Mouse (Mus musculus) yolk sac, embryonic 10.5 days (tissue): ENCODE measurements around the gene Btg1.

Experiments
- DNase-seq: peaks from one replicate; pipeline ENCODE4 v3.0.0-alpha.2; 2017; ENCODE audit warnings: low spot score

Gene Btg1

DNA sequence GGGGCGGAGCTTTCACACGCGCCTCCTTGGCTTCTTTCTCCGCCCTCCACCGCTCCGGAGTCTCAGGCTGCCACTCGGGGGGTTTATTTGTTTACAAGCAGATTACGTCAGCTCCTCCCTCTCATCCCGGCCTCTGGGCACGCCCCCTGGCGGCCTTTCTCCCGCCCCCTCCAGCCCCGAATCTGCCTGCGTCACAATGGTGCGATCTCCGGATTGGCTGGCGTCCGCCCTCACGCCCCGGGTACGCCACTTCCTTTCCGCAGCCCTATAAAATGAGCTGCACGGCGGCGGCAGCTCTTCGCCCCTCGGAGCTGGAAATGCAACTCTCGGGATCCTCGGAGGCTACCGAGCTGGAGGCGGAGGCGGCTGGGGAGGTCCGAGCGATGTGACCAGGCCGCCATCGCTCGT is at the start of gene Btg1:
Btg1 (plus strand) TSS at position 298 of the 408 bp plus-strand sequence.
- DNase-seq = peak; percentile 100

DNA sequence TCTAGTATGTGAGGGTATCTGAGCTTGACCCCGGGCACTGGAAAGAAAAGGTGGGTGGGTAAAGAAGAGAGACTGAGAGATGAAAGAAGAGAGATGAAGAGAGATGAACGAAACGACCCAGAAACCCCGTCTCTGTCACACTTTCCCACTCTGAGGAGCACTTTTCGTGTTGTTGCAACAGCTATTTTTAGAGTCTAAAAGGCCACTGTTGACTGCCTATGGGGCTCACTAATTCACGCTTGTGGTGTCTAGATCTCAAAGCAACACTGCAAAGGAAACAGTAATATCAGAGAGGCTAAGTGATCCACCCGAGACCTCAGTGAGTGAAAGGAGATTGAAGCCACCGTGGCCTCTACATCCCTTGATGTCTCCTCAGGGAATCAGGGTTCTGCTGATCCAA is 47.3 kb upstream of the Btg1 start:
- no peak for DNase-seq

DNA sequence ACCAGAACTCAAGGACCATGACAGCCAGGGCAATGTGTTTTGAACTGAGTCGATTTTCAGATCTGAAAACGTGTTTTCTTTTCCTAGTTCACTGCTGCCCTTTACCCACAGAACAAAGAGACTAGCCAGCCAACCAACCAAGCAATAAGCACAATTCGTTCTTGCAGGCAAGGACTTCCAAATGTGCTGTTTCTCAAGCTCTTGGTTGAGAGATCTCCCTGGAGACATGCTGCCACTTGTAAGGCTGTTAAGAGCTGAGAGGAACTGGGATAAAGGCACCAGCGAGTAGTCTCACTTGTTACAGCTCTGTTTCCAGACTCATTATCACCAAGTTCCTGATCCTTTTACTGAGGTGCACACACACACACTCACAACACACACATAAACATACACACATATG is 45.6 kb upstream of the Btg1 start:
- DNase-seq = no peak

DNA sequence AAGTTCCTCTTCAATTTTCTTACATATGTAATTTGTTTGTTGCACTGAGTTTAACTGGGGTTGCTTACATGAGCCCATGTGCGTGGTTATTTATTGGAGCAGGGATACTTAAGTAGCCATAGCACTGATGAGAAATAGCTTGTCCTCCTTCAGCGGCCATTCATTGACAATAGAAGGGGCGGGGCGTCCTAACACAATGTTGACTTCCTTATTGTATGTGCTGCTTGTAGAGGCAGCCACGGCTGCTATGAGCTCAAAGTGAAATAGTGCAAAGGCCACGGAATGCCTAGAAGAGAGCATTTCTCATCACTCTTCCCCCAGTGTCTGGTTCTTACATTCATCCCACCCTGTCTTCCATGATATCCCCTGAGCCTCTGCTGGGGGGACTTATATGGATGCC is 42.0 kb upstream of the Btg1 start:
- DNase-seq = no peak

DNA sequence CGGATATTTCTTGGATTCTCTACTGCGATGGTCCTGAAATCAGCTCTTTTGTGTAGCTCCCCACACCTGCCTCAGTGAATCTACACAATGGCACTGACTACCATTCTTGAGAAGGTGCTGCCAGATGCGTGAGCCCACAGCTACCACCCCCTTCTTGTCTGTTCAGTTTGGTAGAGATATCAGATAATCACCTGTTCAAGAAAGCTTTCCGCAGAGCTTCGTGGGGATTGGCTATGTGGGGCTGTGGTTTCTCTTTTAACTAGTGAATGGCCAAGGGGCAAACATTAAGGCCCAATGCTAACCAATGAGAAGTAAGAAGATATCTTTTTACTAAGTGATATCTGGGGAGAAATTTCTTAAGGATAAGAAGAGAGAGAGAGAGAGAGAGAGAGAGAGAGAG is 41.5 kb upstream of the Btg1 start:
- no peak for DNase-seq

DNA sequence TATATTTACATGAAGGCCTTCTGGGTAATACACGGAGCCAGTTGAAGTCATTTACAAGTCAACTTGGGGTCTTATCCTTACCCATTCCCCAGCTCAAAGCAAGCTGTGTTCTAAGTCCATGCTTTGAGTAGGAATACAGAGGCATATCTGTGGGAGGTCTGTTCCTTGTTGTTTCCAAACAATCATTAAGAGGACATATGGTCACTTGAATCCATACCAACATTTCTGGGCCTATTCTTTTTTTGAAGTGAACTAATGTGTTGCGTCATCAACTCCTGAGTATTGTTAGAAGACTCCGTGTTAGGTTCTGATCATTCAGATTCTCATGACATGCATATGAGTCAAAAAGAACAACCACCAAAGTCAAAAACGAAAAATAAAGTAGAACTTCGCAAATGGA is 37.9 kb upstream of the Btg1 start:
- DNase-seq = no peak

DNA sequence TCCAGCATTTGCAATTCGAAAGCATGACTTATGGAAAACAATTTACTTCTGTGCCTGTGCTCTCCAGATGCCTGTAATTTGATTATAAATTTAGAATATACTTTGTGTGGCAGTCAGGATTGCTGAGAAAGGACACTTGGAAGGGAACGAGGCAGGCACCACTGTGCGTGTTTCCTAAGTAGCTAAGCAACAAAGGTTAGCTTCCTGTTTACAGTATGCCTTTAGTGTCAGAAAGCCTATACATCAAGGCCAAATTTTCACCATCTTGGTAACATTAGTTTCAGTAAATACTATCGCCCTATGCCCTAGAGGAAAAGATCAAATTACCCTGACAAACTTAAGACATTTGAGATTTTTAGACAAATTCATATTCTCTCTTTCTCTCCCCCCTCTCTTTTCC is 37.4 kb upstream of the Btg1 start:
- no peak for DNase-seq

DNA sequence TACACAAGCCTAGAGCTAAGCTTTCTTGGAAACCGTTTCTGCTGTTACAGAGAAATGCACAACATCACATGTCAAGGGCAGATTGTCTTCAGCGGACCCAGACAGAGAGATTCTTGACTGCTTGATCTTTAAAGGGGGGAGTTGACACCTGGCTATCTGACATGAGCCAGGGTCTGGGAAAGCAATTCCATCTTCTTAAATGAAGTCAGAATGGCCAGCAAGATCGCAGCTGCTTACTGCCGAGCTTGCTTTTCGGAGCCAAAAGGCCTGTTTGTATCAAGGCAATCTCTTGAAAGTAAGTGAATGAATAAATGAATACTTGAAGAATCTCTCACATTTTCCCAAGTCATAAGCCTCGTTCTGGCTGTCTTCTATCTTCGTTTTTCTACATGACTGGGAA is 36.6 kb upstream of the Btg1 start:
- DNase-seq = no peak

DNA sequence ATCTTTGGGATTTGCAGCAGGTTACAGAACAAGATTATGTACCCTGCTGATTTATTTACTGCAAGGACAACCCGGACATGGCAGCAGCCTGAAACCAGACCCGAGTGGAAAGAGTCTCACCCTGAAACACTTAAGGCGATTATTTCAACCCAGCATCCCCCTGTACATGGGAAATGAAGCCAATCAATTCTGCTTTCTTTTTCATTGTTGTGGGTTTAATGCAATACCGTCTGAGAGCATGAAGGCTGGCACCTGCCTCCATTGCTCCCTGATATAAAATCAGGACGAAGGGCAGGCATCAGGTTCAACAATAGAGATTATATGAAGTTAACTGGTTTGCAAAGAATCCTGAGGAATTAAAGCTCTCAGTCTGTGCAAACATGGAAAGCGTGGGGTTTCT is 35.6 kb upstream of the Btg1 start:
- DNase-seq = no peak

DNA sequence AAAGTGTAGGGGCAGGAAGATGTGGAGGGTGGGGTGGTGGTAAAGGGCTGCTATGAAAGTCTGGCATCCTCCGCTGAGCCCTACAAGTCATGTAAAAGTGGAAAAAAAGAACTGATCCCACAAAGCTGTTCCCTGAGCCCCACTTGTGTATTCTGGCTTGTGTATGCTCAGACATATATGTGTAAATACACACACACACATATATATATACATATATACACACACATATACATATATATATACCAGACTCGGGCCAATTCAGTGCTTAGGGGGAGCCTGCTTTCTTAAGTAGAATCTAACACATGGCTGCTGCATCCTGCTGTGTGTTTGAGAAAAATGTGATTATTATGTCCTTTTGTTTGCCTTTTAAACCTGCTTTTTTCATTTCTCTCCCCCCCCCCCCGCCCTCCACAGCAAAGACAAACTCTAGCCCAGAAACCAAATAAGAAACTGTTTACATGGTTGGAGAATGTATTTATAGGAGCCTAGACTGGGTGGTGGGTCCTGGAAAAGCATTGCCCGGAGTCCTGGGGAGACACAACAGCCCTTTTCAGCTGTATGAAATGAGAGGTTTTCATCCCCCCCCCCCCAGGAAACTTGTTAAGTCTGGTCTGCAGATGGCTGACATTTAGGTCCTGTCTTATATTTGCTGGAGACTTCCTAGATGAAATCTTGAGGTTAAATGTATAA is 30.5 kb upstream of the Btg1 start:
- DNase-seq = no peak

DNA sequence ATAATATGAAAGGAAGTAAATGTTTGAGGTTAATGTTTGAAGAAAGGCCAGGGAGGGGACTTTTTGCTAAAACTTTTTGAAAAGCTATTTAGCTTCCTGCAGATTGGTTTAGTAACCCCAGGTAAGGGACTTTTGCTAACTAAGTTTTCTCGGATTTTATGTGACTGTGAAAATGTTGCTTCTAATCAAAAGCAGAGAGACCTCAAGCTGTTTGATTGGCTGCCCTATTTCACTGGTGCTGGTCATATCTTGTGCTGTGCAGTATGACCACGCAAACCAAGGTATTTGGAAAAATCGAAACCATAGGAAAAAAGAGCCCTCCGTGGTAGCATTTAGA is 30.0 kb upstream of the Btg1 start:
- DNase-seq = no peak

DNA sequence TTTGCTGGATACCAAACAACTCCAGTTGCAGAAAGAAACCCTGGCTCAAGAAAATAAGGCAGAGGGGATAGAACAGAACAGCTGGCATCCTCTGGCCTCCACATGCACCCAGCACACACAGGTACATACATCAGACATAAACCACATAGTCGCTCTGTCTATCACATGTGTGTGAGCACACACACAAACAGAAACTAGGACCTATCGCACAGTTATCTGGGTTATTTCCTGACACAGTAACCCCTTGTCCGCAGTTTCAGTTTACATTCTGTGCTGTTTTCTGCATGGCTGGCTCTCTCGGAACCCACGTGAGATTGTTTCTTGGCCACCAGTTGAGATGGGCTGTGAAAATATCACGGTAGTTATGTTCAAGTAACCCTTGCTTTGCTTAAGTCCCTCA is 28.6 kb upstream of the Btg1 start:
- no peak for DNase-seq

DNA sequence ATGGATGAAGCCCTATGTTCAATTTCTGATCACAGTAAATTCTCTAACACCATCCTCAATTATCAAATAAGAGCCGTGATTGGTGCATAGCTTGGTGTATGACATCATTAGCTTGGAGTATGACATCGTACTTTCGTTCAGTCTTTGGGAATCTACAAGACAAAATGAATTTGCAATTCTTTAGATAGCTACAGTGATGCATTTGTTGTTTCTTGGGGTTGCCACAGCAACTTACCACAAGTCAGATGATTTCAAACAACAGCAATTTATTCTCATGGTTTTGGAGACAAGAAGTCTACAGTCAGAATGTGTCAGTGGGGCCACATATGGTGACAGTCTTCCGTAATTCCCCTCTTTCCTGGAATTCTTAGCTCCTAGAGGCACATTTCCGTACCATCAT is 27.0 kb upstream of the Btg1 start:
- DNase-seq = no peak

DNA sequence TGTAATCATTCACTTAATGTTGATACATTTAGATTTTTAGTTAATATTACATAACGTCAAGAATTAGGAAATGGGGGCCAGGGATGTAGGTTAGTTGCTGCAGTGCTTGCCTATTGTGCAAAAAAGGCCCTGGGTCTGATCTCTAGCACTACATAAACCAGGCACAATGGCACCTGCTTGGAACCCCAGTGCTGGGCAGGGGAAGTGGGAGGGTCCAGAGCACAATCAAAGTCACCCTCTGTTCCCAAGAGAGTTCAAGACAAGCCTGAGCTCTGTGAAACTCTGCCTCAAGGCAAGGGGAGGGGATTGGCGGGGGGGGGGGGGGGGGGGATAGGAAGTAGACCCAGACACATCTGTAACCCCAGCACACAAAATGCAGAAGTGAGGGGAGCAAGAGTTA is 24.7 kb upstream of the Btg1 start:
- no peak for DNase-seq

DNA sequence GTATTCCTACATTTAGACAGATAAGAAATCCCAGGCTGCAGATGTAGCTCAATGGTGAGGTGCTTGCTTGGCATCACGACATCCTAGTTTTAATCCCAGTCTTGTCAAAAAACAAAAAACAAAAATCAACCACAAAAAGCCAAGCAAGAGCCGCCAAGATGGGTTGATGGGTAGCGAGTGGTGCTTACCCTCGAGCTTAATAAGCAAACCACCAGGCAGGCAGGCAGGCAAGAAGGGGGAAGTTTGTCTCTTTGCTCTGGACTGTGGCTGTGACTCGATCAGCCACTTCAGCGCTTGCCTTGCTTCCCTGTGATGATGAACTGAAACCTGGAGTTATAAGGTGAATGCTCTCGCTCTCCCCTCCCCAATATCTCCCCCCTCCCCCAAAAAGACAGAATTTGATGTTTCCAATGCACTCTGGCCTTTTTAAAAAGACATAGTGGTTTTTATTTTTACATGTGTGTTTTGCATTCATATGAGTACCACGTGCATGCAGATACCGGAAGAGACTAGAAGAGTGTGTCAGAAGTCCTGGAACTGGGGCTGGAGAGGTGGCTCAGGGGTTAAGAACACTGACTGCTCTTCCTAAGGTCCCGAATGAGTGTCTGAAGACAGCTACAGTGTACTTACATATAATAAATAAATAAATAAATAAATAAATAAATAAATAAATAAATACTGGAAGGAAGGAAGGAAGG is 21.2 kb upstream of the Btg1 start:
- DNase-seq = no peak

DNA sequence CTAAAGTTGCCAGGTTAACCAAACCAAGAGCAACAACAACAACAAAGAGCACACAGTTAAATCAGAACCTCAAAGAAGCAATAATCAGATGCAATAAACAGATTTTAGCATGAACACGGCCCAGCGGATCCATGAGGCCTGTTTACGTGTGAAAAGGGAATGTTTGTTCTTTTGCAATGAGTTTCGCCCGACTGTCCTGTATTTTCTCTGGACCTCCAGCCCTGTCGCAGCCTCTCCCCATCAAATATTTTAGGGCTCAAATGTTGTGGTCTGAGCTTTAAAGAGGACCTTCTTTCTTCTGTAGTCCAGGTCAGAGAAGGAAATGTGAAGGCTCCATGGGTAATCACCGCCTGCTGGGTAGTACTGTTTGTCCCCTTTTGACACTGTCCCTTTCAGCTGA is 20.4 kb upstream of the Btg1 start:
- DNase-seq = no peak

DNA sequence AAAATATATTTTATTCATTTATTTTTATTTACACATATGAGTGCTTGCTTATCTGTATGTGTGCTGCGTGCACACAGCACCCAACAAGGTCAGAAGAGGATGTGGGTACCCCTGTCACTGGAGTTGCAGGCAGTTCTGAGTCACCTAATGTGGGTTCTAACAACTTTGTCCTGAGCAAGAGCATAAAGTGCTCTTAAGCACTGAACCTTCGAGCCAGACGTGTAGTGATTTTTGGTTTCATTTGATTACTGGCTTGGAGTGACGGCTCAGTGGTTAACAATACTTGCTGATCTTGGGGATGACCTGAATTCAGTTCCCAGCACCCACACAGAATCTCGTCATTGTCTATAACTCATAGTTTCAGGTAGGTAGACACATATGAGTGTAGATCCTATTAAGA is 17.2 kb upstream of the Btg1 start:
- DNase-seq = no peak

DNA sequence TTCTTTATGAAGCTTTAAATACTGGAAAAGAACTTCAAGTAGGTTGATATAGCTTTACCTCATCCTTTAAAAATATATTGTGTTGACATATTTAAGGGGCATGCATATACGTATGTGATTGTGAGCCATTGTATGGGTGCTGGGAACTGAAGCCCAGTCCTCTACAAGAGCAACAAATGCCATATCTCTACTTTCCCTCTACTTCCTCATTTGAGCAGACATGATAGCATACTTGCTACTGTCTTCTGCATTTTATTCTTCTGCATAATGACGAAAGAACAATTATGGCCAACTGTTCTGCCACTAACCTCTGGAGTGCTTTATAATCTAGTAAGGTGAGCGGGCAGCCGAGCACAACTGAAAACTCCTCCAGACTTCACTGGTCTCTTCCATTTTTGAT is 15.1 kb upstream of the Btg1 start:
- no peak for DNase-seq

DNA sequence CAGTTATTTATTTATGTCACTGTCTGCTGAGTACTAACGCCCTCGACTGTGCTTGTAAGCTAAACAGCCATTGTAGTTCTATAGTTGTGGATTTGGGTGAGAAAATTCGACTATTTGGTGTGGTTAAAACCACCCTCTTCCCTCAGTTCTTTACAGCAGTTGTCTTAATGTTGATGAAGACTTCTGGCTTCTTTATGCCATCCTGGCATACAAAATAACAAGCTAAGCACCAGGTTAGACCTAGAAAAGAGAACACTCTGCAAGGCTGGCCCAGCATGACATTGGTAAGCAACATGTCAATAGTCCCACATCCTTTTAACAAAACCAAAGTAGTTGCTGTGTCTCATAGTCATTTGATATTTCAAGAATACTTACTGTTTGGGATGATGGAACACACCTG is 14.5 kb upstream of the Btg1 start:
- DNase-seq = no peak

DNA sequence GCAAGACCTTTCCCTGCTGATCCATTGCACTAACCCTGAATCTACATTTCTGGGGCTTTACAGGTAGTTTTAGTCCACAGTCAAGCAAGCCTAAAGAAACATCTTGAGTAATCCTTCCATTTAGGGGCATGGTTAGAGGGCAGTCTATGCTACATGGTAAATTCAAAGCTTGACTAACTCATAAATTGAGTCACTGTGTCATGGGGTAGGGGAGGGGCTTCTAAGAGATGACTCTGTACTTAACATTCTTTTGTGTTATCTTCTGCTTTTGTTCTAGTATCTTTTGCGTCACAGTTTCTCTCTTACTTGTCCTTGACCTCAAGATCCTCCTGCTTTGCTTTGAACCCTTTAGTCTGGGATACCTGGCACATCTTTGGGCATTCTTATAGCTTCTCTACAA is 11.6 kb upstream of the Btg1 start:
- DNase-seq = no peak

DNA sequence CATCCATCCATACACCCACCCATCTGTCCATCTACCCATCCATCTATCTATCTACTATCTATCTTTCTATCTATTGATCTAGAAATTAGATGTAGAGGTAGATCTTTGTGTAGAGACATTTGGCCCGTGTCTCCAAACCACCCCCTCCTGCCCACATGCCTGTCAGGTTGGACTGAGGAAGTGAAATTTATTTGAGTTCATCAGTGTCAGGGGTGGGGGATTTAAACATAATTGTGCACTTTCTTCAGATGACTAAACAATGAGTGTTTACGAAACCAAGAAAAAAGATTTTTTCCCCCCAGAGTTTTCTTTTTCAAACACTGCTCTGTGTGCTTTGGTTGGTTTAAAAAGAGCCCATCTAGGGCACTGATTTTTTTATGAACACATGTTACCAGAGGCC is 10.9 kb upstream of the Btg1 start:
- no peak for DNase-seq

DNA sequence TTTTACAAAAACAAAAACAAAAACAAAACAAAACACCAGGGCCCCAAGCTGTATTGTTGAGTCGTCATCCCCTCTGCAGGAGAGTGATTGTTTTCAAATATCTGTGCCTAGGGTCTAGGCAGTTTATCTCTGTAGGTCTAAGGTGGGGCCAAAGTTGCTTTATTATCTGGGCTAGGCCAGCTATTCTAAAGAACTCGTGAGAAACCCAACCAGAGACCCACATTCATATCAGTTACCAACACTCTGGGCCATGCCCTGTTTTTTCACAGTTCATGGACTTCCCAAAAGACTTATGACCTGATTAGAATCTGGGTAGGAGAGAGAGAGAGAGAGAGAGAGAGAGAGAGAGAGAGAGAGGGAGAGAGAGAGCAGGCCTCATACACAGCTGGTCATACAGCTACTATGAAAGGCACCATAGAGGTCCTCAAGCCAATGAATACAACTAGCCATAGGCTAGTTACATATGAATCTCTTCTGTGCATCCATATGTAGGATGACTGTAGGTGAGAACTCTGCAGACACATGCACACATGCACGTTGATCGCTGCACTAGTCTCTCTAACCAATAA is 9.1 kb upstream of the Btg1 start:
- DNase-seq = no peak

DNA sequence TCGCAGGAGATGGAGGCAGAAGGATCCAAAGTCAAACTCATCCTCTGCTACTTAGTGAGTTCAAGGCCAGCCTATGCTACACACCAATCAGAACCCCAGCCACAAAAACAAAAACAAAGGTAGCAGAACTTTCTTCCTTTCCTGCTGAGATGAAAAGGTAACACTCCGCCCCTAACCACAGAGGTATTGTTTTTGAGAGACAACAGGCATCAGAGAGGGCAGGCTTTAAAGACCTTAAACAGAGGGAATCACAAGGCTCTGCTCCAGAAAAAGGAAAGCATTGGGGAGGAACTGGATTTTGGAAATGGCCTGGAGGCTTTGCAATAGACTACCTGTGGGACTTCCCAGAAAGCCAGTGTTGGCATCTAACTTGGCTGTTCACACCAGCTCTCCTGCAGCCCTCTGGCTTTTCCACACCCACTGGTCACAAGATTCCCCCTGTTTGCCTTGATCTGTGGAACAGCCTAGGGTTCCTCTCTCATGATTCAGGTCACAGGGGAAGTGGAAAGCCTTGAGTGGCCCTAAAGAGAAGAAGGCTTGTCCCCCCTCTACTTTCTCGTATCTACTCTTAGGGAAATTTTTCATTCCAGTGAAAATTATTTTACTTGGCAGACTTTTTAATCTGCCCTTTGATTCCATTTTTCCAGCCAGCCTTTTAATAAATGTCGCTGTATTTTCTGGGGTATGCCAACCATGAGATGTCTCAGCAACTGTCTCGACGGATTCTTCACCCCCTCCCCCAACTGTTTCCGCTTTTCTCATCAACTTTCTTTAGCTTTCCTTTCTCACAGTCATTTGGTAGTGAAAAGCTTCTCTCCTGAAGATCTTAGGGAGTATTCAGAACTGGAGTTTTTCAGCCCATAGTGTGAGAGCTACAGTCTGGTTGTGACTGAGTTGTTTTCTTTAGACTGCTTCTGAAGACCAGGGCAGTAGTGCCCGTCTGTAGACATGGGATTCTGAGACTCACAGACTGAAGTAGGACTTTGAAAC is 7.2 kb upstream of the Btg1 start:
- DNase-seq = no peak
